Mouse (Mus musculus) cerebellum, adult 8-10 months (tissue): Measurements from ENCODE around the gene Dusp27.
A peak's percentile ranks its signal among the peaks of the same experiment; 100 is the strongest.

Experiments
- DNase-seq: peaks from one replicate; pipeline ENCODE4 v3.0.0; 2022

Dusp27 gene

GRCm38 (mm10) chr1:166094462-166094861 is 33.3 kb downstream of the Dusp27 start:
- no peak for DNase-seq

DNA sequence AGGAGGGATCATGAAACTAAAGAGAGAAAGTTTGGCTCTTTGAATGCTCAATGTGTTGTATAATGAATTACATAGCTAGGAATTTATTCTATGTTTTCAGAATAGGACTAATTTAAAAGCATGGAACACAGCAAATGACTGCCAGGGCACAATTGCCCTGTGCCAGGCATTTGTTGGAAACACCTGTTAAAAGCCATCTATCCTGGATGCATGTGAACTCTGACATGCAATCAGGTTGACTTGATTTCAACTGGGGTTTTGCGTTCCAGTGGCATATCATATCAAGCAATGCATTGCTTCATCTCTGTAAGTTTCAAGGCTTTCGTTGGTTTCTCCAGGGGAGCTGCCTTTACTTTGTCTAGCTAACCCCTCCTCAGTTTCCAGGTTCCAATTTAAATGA is 37.4 kb downstream of the Dusp27 start:
- DNase-seq: no peak

DNA sequence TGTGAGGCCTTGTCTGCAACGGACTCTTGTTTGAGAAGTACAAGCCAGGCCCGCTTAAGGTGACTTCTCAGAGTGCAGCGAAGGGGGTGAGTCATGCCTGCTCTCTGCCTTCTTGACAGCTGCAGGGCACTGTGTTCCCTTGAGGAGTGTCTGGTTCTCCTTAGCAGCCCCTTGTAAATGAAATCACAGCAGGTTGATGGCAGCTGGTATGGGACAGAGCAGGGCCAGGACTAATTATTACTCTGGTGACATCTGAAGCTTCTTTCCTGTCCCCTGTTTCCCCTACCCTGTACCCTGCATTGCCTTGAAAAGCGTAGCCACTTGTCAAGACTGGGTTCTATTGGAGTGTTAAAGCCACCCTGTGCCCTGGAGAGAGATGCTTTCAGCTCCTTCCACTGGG is 38.0 kb downstream of the Dusp27 start:
- no peak for DNase-seq

- no peak for DNase-seq
Measured at GRCm38 (mm10) chr1:166089337-166089736, 38.4 kb downstream of the Dusp27 start.

DNA sequence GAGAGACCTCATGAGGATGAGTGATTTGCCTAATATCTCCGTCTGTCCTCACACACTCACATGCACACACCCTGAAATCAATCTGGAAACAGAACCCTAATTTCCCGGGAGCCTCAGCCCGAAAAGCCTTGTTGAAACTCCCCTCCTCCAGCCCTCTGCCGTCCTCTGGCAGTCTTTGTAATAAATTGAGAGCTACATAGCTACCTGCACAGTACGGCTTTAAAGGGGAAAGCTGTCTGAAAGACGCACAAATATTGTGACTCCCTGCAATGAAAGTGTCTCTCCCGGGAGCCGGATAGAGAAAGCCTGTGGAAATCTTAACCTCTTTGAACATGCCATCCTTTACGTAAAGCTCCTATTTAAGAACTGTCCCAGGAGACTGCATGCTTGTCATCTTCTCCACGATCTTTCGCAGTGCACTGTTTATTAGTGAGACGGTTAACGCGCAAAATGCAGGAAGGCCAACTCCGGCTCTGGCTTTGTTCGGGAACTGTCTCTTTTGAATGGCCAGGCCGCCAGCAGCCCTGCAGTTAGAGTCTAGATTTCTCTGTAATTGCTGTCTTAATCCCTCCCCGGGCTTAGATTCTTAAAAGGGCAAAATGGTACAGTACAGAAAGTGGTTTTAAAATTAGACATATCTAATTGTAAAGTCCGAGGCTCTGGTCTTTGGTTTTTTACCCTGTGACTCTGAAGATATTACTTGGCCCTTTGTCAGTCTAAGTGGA is 39.1 kb downstream of the Dusp27 start:
- no peak for DNase-seq

GRCm38 (mm10) chr1:166077052-166077735 is 50.5 kb downstream of the Dusp27 start:
- no peak for DNase-seq

DNA sequence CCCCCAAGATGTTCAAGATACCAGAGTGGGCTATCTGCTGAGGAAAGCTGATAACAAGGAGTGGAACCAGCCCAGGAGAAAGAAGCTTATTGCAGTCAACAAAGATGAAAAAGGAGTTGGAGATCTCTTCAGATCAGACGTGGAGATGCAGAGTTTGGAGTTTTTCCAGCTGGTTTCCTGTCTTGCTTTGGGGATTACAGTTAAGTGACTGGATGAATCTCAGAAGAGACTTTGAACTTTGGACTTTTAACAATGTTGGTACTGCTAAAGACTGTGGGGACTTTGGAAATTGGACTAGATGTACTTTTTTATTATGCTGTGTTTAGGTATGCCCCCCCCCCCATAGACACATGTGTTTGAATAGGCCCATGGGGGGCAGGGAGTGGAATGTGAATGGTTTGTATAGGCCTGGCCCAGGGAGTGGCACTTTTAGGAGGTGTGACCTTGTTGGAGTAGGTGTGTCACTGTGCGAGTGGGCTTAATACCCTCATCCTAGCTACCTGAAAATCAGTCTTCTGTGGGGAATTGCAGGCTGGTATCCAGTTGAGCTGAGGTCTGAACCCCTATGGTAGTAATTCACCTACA is 59.8 kb downstream of the Dusp27 start:
- no peak for DNase-seq

DNA sequence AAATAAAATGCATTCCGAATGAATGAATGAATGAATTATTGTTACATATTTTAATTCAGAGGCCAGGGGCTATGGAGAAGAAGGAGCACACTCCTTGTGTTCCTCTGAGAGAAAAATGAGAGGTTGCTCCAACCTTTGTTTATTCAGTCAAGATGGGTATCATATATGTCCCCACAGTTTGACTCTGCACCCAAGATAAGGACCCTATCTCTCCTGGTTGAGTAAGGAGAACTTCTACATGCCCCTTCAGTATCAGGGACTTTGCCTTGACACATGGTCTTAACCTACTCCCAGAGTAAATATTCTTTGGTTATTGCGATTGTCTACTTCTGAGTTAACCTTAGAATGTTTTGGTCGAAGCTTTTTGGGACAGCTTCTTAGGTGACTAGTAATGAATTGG is 63.9 kb downstream of the Dusp27 start:
- DNase-seq: no peak

GRCm38 (mm10) chr1:166061532-166061931 is 66.2 kb downstream of the Dusp27 start:
- DNase-seq: no peak

- no peak for DNase-seq
Measured at GRCm38 (mm10) chr1:166060406-166060805, 67.3 kb downstream of the Dusp27 start.

- no peak for DNase-seq
Measured at GRCm38 (mm10) chr1:166056098-166056756, 71.5 kb downstream of the Dusp27 start.

DNA sequence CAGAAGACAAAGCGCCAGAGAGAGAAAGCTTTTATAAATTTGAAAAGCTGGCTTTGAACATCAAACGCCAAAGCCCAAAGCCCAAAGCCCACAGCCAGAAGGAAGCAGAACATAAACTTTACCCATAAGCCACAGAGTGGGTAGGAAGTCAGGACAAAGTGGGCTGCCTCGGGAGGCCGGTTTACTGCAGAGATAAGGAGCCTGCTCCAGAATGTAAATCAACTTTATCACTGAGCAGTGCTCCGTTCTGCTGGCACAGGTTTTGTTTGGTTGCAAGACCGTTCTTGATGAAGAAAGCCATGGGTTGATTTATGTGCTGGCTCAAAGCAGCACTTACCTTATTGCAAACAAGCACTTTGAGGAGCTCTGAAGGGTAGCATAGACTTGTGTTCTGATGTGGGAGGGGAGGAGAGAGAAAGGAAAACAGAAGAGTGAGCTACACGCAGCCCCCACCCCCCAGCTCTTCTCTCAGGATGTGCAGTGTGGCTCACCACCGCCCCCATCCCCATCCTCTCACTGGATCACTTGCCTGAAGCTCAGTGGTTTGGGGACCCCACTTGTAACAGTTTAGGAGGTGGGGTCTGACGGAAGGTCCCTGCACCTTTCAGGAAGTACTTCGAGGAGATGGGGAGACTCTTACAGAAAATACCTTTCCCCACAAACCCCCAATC is 74.3 kb downstream of the Dusp27 start:
- DNase-seq: no peak

- no peak for DNase-seq
Measured at GRCm38 (mm10) chr1:166049046-166049827, 78.5 kb downstream of the Dusp27 start.

GRCm38 (mm10) chr1:166048230-166048911 is 79.4 kb downstream of the Dusp27 start:
- peak; percentile 3 for DNase-seq
